Mouse (Mus musculus) heart, postnatal 0 days (tissue): ENCODE measurements around the gene Nlgn1.

Source experiments
- CTCF ChIP-seq: IDR thresholded peaks from 2 replicates; pipeline ENCODE4 v1.5.1; 2016; ENCODE audit warnings: antibody characterized with exemption, control low read depth, low read depth
- EP300 ChIP-seq: IDR thresholded peaks from 2 replicates; pipeline ENCODE4 v1.6.1; 2016; ENCODE audit warnings: antibody characterized with exemption, low read depth

DNA sequence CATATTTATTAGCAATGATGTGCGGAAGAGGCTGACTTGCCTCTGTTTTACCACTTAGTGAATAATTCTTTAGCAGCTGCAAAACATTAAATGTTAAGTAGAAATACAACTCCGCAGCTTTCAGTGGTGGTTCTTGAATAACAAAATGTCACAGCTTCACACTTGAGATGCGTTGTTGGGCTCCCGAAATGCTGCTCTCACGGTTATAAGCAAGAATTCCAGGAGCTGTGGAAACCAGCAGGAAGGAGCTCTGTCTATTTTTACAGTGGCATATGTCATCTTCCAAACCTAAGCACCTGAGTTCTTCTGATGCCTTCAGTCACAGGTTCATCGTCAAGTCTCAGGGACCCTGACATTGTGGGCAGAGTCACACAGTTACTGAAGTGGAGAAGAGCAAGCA is 556.8 kb downstream of the Nlgn1 start:
- TF ChIP-seq CTCF (no peak), EP300 (no peak)
